Mouse (Mus musculus) limb, embryonic 13.5 days (tissue): Measurements from ENCODE around the gene Lama1. TPM values are rescaled to one million over a fixed set of nuclear protein-coding genes. Genes with fewer than 3 reads are reported as not detected.
A peak's percentile ranks its signal among the peaks of the same experiment; 100 is the strongest.

Source experiments
- ATAC-seq: fragments of 200-750 bp; cut with Nextera tagmentation; 2 replicates; pipeline ENCODE4 v1.8.0; 2017; ENCODE audit warnings: low read depth, moderate number of reproducible peaks, moderate TSS enrichment; ENCODE audit not compliant: low FRiP score
- H3K27ac ChIP-seq: fragments of 300-500 bp; sonication (generic); 2 replicates; pipeline ENCODE4 v1.5.1; 2015; ENCODE audit warnings: inconsistent platforms, mild to moderate bottlenecking, moderate library complexity
- H3K27me3 ChIP-seq: fragments of 300-500 bp; sonication (generic); 2 replicates; pipeline ENCODE4 v1.6.1; 2015; ENCODE audit warnings: mild to moderate bottlenecking, inconsistent platforms
- H3K36me3 ChIP-seq: fragments of 300-500 bp; sonication (generic); 2 replicates; pipeline ENCODE4 v1.6.1; 2015; ENCODE audit warnings: inconsistent platforms, mild to moderate bottlenecking, moderate library complexity
- H3K4me1 ChIP-seq: fragments of 300-500 bp; sonication (generic); 2 replicates; pipeline ENCODE4 v1.6.1; 2015; ENCODE audit warnings: inconsistent platforms
- H3K4me2 ChIP-seq: fragments of 300-500 bp; sonication (generic); replicated peaks from 2 replicates; pipeline ENCODE4 v1.6.1; 2015; ENCODE audit warnings: inconsistent platforms, mild to moderate bottlenecking, moderate library complexity
- H3K4me3 ChIP-seq: fragments of 300-500 bp; sonication (generic); 2 replicates; pipeline ENCODE4 v1.5.1; 2015; ENCODE audit warnings: moderate library complexity, mild to moderate bottlenecking, inconsistent platforms
- H3K9ac ChIP-seq: fragments of 300-500 bp; sonication (generic); 2 replicates; pipeline ENCODE4 v1.6.1; 2015; ENCODE audit warnings: mild to moderate bottlenecking, inconsistent platforms
- H3K9me3 ChIP-seq: fragments of 300-500 bp; sonication (generic); 2 replicates; pipeline ENCODE4 v1.6.1; 2016; ENCODE audit warnings: inconsistent platforms
- WGBS: fragments of 180-500 bp; shearing (Covaris S2); methylation state at CpG from one replicate; pipeline ENCODE4 v1.1.7; 2015; 5-methylcytosine and 5-hydroxymethylcytosine counted together
- polyA plus RNA-seq: library from polyadenylated mRNA; unstranded; fragments of >200 nt; fragmentation: Nextera tagmentation; extraction: Ambion mirVana; gene quantifications from 2 replicates; pipeline ENCODE4 v1.2.1, GENCODE M21; 2015

Gene Lama1
- polyA plus RNA-seq, 1 experiment from 2014 or later, result 2.8 TPM

- H3K4me3 ChIP-seq, result no peak overlapping the region
- WGBS, result 77% methylated on average over 16 of the region's 16 CpGs
- no peaks in the 10 kb centered on the region for H3K9me3 ChIP-seq
- H3K36me3 ChIP-seq, result peaks cover 64% of the 10 kb centered on the region
- H3K4me1 ChIP-seq, result peaks cover 32% of the 10 kb centered on the region
- no peaks in the 10 kb centered on the region for H3K27me3 ChIP-seq
- no peak overlapping the region for H3K27ac ChIP-seq
- H3K9ac ChIP-seq, result no peak overlapping the region
- no peak overlapping the region for H3K4me2 ChIP-seq
- ATAC-seq, result peak; percentile 22; the same call in 1 of the 2 replicates
Measured at GRCm38 (mm10) chr17:67861744-67862535, 164.9 kb downstream of the Lama1 start.

DNA sequence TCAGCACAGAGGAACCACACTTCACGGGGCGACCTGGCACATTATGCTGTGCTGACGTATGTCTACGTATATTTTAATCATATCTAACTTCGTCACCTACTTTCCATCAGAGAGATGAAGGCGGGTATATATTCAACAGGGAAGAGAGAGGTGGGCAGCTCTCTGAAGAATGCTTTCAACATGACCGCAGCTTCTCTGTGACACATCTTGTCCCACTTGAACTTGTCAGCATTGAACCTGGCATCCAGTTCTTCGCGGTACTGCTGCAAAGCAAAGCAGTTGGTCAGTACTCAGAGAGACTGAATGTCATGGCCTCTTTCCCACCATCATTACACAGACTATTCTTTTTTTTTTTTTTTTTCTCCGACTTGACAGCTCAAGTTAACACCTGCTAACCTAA lies 167.3 kb downstream of the Lama1 start:
- H3K27ac ChIP-seq, result peak overlapping the region; percentile 93; the same call in 1 of the 2 replicates
- no peaks in the 10 kb centered on the region for H3K9me3 ChIP-seq
- H3K27me3 ChIP-seq, result no peaks in the 10 kb centered on the region
- peaks cover 36% of the 10 kb centered on the region for H3K4me1 ChIP-seq
- WGBS, result 83% methylated on average over 10 of the region's 10 CpGs
- peaks cover 57% of the 10 kb centered on the region for H3K36me3 ChIP-seq
- no peak for ATAC-seq
- no peak overlapping the region for H3K4me3 ChIP-seq
- H3K4me2 ChIP-seq, result no peak overlapping the region
- H3K9ac ChIP-seq, result no peak overlapping the region

DNA sequence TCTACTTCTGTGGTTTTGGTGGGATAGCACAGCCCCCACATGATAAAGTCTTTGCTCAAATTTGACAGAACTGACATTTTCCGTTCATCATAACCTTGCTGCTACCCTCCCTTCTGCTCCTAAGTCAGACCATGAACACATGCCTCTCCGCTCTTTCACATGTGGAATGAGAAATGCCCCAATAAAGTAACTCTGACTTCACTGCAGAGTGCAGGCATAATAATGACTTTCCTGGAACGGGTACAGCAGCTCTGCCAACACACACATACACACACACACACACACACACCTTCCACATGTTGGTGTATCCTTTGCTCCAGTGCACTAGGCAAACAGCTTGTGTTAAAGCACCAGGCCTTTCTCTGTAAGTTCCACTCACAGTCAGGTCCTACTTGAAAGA lies 167.9 kb downstream of the Lama1 start:
- ATAC-seq, result peak; percentile 57
- 27% methylated on average over 3 of the region's 3 CpGs for WGBS
- H3K4me2 ChIP-seq, result no peak overlapping the region
- no peaks in the 10 kb centered on the region for H3K9me3 ChIP-seq
- peaks cover 36% of the 10 kb centered on the region for H3K4me1 ChIP-seq
- no peak overlapping the region for H3K4me3 ChIP-seq
- no peaks in the 10 kb centered on the region for H3K27me3 ChIP-seq
- H3K9ac ChIP-seq, result no peak overlapping the region
- H3K27ac ChIP-seq, result peak overlapping the region; percentile 93
- peaks cover 57% of the 10 kb centered on the region for H3K36me3 ChIP-seq

DNA sequence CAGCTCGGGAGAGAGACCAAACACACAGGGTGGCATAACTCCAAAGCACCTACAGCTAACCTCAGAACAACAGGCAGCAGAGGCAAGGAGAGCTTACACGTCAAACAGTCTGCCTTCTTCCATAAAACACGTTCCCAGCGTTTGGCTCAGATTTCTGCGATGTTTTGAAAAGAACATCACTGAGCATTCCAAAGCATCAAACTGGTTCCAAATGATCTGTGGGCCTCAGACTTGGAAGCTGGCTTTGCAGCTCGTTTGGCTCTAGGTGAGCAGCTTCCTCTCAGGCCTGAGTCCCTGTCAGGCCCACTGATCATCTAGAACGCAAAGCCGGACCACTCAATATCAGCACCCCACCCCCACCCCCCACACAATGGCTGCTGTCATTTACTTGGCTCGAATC lies 169.0 kb downstream of the Lama1 start:
- H3K27me3 ChIP-seq, result no peaks in the 10 kb centered on the region
- peaks cover 36% of the 10 kb centered on the region for H3K4me1 ChIP-seq
- ATAC-seq, result no peak
- peaks cover 54% of the 10 kb centered on the region for H3K36me3 ChIP-seq
- WGBS, result 22% methylated on average over 9 of the region's 9 CpGs
- H3K4me2 ChIP-seq, result peak overlapping the region; percentile 47
- peak overlapping the region; percentile 93 for H3K27ac ChIP-seq
- no peaks in the 10 kb centered on the region for H3K9me3 ChIP-seq
- H3K9ac ChIP-seq, result no peak overlapping the region
- no peak overlapping the region for H3K4me3 ChIP-seq

GRCm38 (mm10) chr17:67866541-67867241 lies 169.6 kb downstream of the Lama1 start:
- ATAC-seq, result peak; percentile 64
- Histone ChIP-seq H3K9me3 (no peaks in the 10 kb centered on the region), H3K27ac (peak overlapping the region; percentile 93), H3K4me1 (peaks cover 36% of the 10 kb centered on the region), H3K9ac (no peak overlapping the region), H3K4me3 (no peak overlapping the region), H3K4me2 (peak overlapping the region; percentile 47), H3K36me3 (peaks cover 54% of the 10 kb centered on the region), H3K27me3 (no peaks in the 10 kb centered on the region)
- 13% methylated on average over 20 of the region's 20 CpGs for WGBS

- no peaks in the 10 kb centered on the region for H3K27me3 ChIP-seq
- no peak overlapping the region for H3K4me3 ChIP-seq
- H3K9me3 ChIP-seq, result no peaks in the 10 kb centered on the region
- no peak overlapping the region for H3K4me2 ChIP-seq
- peak; percentile 46; the same call in 1 of the 2 replicates for ATAC-seq
- H3K4me1 ChIP-seq, result peaks cover 24% of the 10 kb centered on the region
- H3K9ac ChIP-seq, result no peak overlapping the region
- H3K27ac ChIP-seq, result no peak overlapping the region
- WGBS, result 73% methylated on average over 23 of the region's 23 CpGs
- peaks cover 64% of the 10 kb centered on the region for H3K36me3 ChIP-seq
Measured at GRCm38 (mm10) chr17:67869731-67870601, 172.9 kb downstream of the Lama1 start.

Other genes with a start within 250 kb of the Lama1 start
- 0.29 and 0.32 TPM in 2 replicates for gene Lrrc30, start 64.5 kb upstream of the Lama1 start, polyA plus RNA-seq